Mouse (Mus musculus): ENCODE measurements around the gene Tmem198.

Tmem198 gene

GRCm38 (mm10) chr1:75487040-75487404 is 7.7 kb downstream of the Tmem198 start:
- in situ Hi-C loops (cut with MboI, MseI): loop anchor here in 1 of 2 experiments (25.0 kb wide), 1 partner anchor 1100 kb away; the partner anchor contains the start of genes Ctdsp1 and Slc11a1

GRCm38 (mm10) chr1:75487405-75488161 is 8.3 kb downstream of the Tmem198 start:
- in situ Hi-C loops (cut with MboI, MseI): loop anchor here in 1 of 2 experiments (25.0 kb wide), 1 partner anchor 1100 kb away; the partner anchor contains the start of genes Ctdsp1 and Slc11a1

- in situ Hi-C loops (cut with MboI, MseI): loop anchor here (10.0 to 25.0 kb wide), 2 partner anchors 436 to 1104 kb away; partner anchors contain the start of genes Ctdsp1 (in 1 of the 2) and Slc11a1 (in 1 of the 2)
Measured at GRCm38 (mm10) chr1:75490785-75491551, 11.6 kb downstream of the Tmem198 start.

GRCm38 (mm10) chr1:75492579-75493170 is 13.3 kb downstream of the Tmem198 start:
- in situ Hi-C loops (cut with MboI, MseI): loop anchor here (10.0 to 25.0 kb wide), 2 partner anchors 438 to 1105 kb away; partner anchors contain the start of genes Ctdsp1 (in 1 of the 2) and Slc11a1 (in 1 of the 2)

- in situ Hi-C loops (cut with MboI, MseI): loop anchor here (10.0 to 25.0 kb wide), 2 partner anchors 440 to 1108 kb away; partner anchors contain the start of genes Ctdsp1 (in 1 of the 2) and Slc11a1 (in 1 of the 2)
Measured at GRCm38 (mm10) chr1:75494878-75495548, 15.7 kb downstream of the Tmem198 start.

- in situ Hi-C loops (cut with MboI, MseI): loop anchor here (10.0 to 25.0 kb wide), 2 partner anchors 444 to 1112 kb away; partner anchors contain the start of genes Ctdsp1 (in 1 of the 2) and Slc11a1 (in 1 of the 2)
Measured at GRCm38 (mm10) chr1:75498897-75499296, 19.6 kb downstream of the Tmem198 start.

GRCm38 (mm10) chr1:75499441-75499840 is 20.1 kb downstream of the Tmem198 start:
- in situ Hi-C loops (cut with MboI, MseI): loop anchor here (10.0 to 25.0 kb wide), 2 partner anchors 445 to 1112 kb away; partner anchors contain the start of genes Ctdsp1 (in 1 of the 2) and Slc11a1 (in 1 of the 2)

- in situ Hi-C loops (cut with MboI, MseI): no loop called here
Measured at GRCm38 (mm10) chr1:75501905-75502304, 22.6 kb downstream of the Tmem198 start.

- in situ Hi-C loops (cut with MboI, MseI): no loop called here
Measured at GRCm38 (mm10) chr1:75502945-75503650, 23.8 kb downstream of the Tmem198 start.

GRCm38 (mm10) chr1:75503651-75503980 is 24.3 kb downstream of the Tmem198 start:
- in situ Hi-C loops (cut with MboI, MseI): no loop called here

GRCm38 (mm10) chr1:75504256-75505045 is 25.1 kb downstream of the Tmem198 start:
- in situ Hi-C loops (cut with MboI, MseI): no loop called here

- in situ Hi-C loops (cut with MboI, MseI): no loop called here
Measured at GRCm38 (mm10) chr1:75505159-75505955, 26.0 kb downstream of the Tmem198 start.

GRCm38 (mm10) chr1:75505956-75506831 is 26.9 kb downstream of the Tmem198 start, which contains the start of gene Obsl1:
Obsl1 (minus strand) TSS chr1:75506452.
- in situ Hi-C loops (cut with MboI, MseI): no loop called here

GRCm38 (mm10) chr1:75507006-75507405 is 27.7 kb downstream of the Tmem198 start, which contains the start of gene Inha:
Inha (plus strand) TSS chr1:75507077.
- in situ Hi-C loops (cut with MboI, MseI): no loop called here

GRCm38 (mm10) chr1:75509586-75509985 is 30.3 kb downstream of the Tmem198 start:
- in situ Hi-C loops (cut with MboI, MseI): no loop called here

- in situ Hi-C loops (cut with MboI, MseI): no loop called here
Measured at GRCm38 (mm10) chr1:75510154-75510553, 30.8 kb downstream of the Tmem198 start.

GRCm38 (mm10) chr1:75511437-75512210 is 32.3 kb downstream of the Tmem198 start:
- in situ Hi-C loops (cut with MboI, MseI): no loop called here
